Comparison of ENCODE assay signal across 11 mouse cellular contexts in the genomic region with DNA sequence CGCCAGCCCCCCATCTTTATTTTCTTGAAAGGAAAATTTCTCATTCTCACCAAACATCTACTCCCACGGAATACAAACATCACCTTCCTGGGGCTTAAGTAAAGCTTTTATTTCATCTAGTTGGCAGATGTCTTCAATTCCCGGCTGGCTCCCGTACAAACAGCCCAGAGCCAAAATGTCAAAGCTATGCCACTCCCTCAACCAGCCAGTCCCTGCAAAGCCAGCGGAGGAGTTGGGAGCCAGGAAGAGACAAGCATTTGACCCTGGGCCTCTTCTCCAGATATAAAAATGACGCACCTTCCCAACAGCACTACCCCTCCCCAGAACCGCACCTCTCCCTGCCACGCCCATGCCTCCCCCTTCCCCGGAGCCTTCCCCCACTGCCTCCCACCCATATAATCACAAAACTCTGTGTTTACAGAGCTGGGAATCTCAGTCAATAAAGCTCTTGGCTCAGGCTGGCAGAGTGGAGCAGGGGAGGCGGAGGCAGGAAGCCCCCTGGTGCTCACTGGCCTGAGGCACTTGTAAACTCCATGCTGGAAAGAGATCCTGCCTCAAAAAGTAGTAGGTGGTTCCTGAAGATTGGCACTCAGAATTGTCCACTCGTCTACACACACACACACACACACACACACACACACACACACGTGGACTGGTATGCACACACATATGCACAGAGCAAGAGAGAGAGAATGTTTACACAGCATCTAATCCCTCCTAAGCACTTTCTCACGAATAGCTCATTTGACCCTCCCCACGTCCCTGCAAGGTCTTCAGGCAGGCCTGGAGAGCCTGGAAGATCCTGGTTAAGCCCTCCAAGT.
DNase-seq lines count a peak whose midpoint lies in the region; ATAC-seq lines count a peak whose summit lies in the region.
"Had no signal": no experiment of that assay in that cellular context is flagged by ENCODE, and none has a peak within 500 bp of the region (broad histone marks: within the 10 kb centered on the region; RNA-seq: fewer than 3 reads in every experiment).

No protein-coding gene starts in this region.

- ATAC-seq in heart, embryonic 11.5 days (replicated peaks; ENCODE audit: insufficient number of reproducible peaks, low FRiP score, low TSS enrichment): no peak

- H3K36me3 ChIP-seq in heart, embryonic 11.5 days (ENCODE audit: control insufficient read depth, insufficient read depth, low read length): no peaks in the 10 kb centered on the region
- H3K36me3 ChIP-seq: heart, embryonic 15.5 days had no signal

- WGBS in heart, embryonic 11.5 days (ENCODE audit: insufficient replicate concordance): 54% methylated on average over 14 of the region's 14 CpGs

- H3K27ac ChIP-seq in heart, embryonic 11.5 days (ENCODE audit: low read depth, low read length): no peak overlapping the region
- H3K27ac ChIP-seq: heart, embryonic 15.5 days had no signal

- no peaks in the 10 kb centered on the region for H3K4me1 ChIP-seq in heart, embryonic 11.5 days (ENCODE audit: control insufficient read depth, insufficient read depth, low read length)

- no peaks in the 10 kb centered on the region for H3K9me3 ChIP-seq in heart, embryonic 11.5 days (replicated peaks; ENCODE audit: control insufficient read depth, low read length)
- H3K9me3 ChIP-seq: heart, embryonic 15.5 days had no signal

- no peak overlapping the region for H3K4me2 ChIP-seq in heart, embryonic 11.5 days
- H3K4me2 ChIP-seq: heart, embryonic 15.5 days had no signal

- peak; percentile 58 to 63 for DNase-seq in heart, postnatal 10 days
- peak; percentile 28 for DNase-seq in urinary bladder, postnatal 14 days (ENCODE audit: low spot score)
- no peak for DNase-seq in urinary bladder, postnatal 4 days (ENCODE audit: low spot score in 2 of 2)
- DNase-seq in heart, postnatal 36 days: peak; percentile 12 to 13
- no peak for DNase-seq in embryo, embryonic 10 days (ENCODE audit: low spot score)
- DNase-seq in spleen, postnatal 36 days (ENCODE audit: low spot score in 2 of 2): no peak
- DNase-seq in kidney, postnatal 14 days: no peak
- DNase-seq: right cerebral cortex, postnatal 4 days; thymus, postnatal 4 days had no signal

- intact Hi-C loops in heart, postnatal 10 days (cut with DNase I): no loop called here
- intact Hi-C loops in heart, postnatal 36 days (cut with DNase I): no loop called here

- H3K9ac ChIP-seq in heart, embryonic 11.5 days (ENCODE audit: low read depth, low read length): no peak overlapping the region
- H3K9ac ChIP-seq: heart, embryonic 15.5 days had no signal

- no peaks in the 10 kb centered on the region for H3K27me3 ChIP-seq in heart, embryonic 11.5 days (ENCODE audit: control insufficient read depth, insufficient read depth, low read length)
- H3K27me3 ChIP-seq: heart, embryonic 15.5 days had no signal

- H3K4me3 ChIP-seq in heart, embryonic 11.5 days (ENCODE audit: low read depth, low read length): no peak overlapping the region
- H3K4me3 ChIP-seq: heart, embryonic 15.5 days had no signal

Comparison
In these comparisons a context has a peak if more than half of its experiments do, and no peak if none do; other contexts are left out.
1. DNase-seq: peak in heart, postnatal 10 days (2 of 2), urinary bladder, postnatal 14 days (single experiment) and heart, postnatal 36 days (2 of 2); none in urinary bladder, postnatal 4 days (0 of 2), embryo, embryonic 10 days (single experiment), spleen, postnatal 36 days (0 of 2) and kidney, postnatal 14 days (single experiment).